Mouse (Mus musculus): ENCODE data around the gene Galt.

Gene Galt

GRCm38 (mm10) chr4:41754797-41755337 is at the start of gene Galt:
TSS of gene Galt (plus strand) at chr4:41755228.
- DNase-seq, result peak; percentile 92

GRCm38 (mm10) chr4:41705922-41706754 is 48.9 kb upstream of the Galt start:
- DNase-seq, result no peak

- peak; percentile 86 for DNase-seq
Observed at GRCm38 (mm10) chr4:41707011-41707535, 48.0 kb upstream of the Galt start.

DNA sequence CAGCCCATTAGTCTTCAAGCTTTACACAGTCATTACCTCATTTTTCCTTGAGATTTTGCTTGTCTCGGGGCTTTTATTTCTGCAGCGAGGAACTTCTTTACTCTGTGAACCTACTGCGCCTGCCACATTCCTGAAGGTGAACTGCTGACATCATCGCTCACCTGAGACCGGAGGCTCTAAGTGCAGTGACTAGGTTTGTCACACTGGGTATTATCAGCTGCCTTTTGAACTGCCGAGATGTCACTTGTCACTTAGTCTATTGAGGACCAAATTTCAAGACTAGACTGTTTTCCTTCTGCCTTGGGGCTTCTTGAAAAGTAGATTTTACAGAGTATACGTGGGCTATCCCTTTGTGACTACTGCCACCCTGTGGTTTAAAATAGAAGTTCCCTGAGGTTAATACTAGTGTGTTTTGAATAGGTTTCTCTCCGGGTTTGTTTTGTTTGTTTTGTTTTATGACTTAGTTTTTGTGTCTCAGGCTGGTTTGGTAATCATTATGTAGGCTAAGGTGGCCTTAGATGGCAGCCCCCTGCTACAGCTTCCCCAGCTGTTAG is 46.8 kb upstream of the Galt start:
- peak; percentile 85 for DNase-seq

- DNase-seq, result no peak
Observed at GRCm38 (mm10) chr4:41710229-41710628, 44.8 kb upstream of the Galt start.

DNA sequence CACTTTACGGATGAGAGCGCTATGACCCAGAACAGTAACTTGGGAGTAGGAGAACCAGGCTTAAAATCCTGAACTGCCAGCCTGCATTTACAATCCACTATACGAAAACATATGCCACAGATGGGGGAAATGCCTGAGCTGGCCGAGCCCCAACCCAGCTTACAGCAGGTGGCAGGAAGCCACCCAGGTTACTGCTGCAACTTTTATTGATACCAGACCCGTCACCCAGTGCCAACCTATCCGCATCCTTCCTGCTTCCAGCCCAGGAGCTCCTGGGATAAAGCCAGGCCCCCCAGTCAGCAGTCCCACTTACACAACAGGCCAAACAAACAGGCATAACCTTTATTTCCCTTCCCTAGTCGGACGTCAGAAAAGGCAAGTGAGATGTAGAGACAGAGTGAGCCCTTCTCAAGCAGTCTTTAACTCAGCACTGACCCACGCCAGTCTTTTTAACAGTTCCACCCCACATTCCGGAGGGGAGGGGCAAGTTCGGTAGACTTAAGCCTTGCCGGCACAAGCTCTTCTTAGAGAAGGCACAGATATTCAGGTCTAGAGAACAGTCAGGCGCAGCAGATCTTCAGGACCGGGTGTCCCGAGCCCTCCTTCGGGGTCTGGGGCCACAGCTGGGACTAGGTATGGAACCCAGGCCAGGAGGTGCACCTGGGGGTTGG is 43.2 kb upstream of the Galt start:
- DNase-seq, result no peak

GRCm38 (mm10) chr4:41712421-41713196 is 42.4 kb upstream of the Galt start:
- no peak for DNase-seq

GRCm38 (mm10) chr4:41713197-41714067 is 41.6 kb upstream of the Galt start, which contains the start of gene Rpp25l:
TSS of gene Rpp25l (minus strand) at chr4:41713534.
- DNase-seq, result peak; percentile 87

GRCm38 (mm10) chr4:41714276-41714675 is 40.8 kb upstream of the Galt start:
- peak; percentile 87 for DNase-seq

DNA sequence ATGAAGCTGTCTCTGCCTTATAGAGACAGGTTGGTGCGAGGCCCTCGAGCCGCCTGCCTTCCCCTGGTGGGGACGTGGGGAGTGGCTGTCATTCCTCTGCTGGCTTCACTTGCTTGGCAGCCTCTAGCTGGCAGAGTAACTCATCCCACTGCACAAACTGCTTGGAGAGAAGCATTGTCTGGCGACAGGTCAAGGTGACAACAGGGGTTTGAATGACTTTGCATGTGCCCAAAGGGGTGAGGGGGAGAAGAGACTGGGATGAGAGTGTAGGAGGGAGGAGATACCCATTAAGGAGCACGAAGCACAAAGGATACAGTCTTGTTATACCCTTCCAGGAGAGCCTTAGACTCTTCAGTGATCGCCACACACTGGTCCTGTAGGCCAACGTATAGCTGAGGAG is 39.9 kb upstream of the Galt start:
- no peak for DNase-seq

DNA sequence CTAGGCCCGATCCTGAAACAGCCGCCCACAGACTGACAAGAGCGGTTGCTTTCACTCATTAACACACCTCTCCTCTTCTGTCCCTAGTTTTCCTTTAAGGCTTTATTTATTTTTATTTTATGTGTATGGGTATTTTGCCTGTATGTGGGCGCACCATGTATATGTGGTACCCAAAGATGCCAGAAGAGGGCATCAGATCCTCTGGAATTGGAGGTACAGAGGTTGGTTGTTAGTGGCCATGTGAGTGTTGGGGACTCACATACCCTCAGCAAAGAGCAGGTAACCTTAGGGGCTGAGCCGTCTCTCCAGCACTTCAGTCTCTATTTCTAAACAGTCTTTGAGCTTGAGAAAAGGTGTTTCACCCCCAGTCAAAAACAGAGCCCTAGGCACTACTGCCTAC is 39.4 kb upstream of the Galt start:
- DNase-seq, result peak; percentile 75

DNA sequence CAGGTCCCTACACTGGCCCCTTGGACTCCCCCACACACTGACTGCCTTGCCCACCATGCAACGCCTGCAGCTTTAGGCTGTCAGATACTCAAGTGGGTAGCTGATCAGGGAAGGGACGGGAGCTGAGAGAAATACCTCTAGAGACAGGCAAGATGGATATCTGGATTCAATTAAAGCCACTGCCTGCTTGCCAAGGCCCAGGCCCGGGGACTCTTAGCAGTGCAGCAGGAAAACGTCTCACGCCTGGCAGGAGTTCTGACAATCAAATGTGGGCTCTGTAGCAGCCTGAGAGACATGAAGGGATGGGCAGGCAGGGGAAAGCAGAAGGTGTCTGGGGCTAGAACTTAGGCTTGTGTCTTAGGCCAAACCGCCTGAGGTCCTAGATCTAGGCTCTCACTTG is 38.2 kb upstream of the Galt start:
- DNase-seq, result no peak

DNA sequence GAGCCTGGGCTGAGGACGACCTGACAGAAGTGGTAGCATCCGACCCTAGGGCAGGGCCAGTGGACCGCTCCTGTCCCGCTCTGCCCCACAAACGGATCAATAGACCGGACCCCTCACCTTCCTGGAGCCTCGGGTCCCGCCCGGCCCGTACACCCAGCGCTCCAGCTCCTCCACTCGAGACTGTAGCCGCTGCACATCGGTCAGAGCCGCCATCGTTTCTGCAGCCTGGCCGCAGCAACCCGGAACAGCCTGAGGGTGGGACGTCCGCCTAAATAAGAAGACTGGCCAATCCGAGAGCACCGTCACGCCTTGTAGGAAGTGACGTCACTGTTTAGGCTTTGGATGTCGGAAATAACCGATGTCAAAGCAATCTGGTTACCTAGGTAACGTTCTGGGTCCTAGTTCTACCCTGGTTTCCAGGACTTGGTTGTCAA is 32.1 kb upstream of the Galt start, which contains the start of gene Dctn3:
TSS of gene Dctn3 (minus strand) at position 253 of the 434 bp plus-strand sequence.
- peak; percentile 97 for DNase-seq

GRCm38 (mm10) chr4:41726826-41727621 is 28.0 kb upstream of the Galt start:
- DNase-seq, result no peak

- DNase-seq, result no peak
Observed at GRCm38 (mm10) chr4:41731052-41731765, 23.8 kb upstream of the Galt start, which contains the start of gene Arid3c. TSS of gene Arid3c (minus strand) at chr4:41731142.

DNA sequence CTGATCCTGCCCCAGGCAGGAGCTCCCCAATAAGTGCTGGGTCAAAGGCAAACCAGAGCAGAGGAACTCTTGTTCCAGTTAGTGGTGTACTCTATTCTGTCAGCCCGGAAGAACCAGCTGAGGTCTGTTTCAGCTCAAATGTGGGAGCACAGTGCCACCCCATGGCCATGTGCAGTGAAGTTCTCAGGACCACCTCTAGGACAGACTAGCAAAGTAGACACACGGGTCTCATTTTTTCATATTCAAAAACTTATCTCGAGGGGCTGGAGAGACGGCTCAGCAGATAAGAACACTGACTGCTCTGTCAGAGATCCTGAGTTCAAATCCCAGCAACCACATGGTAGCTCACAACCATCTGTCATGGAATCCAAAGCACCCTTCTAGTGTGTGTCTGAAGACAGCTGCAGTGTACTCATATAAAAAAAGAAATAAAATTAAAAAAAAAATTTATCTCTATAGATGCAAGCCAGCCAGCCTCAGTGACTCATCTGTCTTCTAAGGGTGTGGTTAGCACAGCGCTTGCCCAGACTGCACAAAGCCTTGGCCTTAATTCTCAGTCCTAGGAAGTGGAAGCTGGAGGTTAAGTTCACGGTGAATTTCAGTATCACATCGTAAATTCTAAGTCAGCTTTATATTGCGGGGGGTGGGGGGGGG is 17.3 kb upstream of the Galt start:
- DNase-seq, result peak; percentile 75

GRCm38 (mm10) chr4:41738256-41738603 is 16.8 kb upstream of the Galt start:
- no peak for DNase-seq

DNA sequence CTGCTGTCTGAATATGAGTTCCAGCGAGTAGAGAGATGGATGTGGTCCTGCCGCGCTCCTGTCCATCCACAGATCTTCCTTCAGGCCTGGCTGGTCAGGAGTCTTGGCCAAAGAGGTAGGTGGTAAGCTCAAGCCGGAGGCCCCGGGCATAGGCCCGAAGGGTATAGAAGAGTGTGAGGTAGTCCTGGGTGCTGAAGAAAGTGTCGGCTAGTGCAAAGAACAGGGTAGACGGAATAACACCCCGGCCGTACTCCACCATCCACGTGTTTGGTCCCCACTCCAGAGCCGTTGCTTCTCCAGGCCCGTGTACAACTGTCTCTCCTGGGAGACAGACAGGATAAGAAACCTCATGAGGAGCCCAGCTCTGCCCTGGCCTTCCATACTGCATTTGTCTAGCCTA is 15.8 kb upstream of the Galt start:
- DNase-seq, result no peak
